Mouse (Mus musculus) olfactory bulb, adult 2 months (tissue): ENCODE results near the gene Ctdspl.

Source experiments
- CTCF ChIP-seq: fragments of 200-500 bp; IDR thresholded peaks from 2 replicates; pipeline ENCODE4 v1.5.1; 2012; ENCODE audit warnings: low read depth, mild to moderate bottlenecking, low read length, moderate library complexity; ENCODE audit not compliant: insufficient read depth
- POLR2A ChIP-seq: fragments of 200-500 bp; IDR thresholded peaks from 2 replicates; pipeline ENCODE4 v1.6.1; 2012; ENCODE audit warnings: mild to moderate bottlenecking, low read depth, low read length, moderate library complexity; ENCODE audit not compliant: insufficient read depth

- TF ChIP-seq CTCF, result no peak
- no peak for TF ChIP-seq POLR2A
These were observed 13.2 kb upstream of the Ctdspl start for GRCm38 (mm10) chr9:118913048-118913447.
